Comparison of ENCODE assay signal across 18 mouse cellular contexts in genomic region chr2:52306635-52307034, GRCm38 (mm10).
"Had no signal": no experiment of that assay in that cellular context is flagged by ENCODE, and none has a peak within 500 bp of the region (broad histone marks: within the 10 kb centered on the region; RNA-seq: fewer than 3 reads in every experiment).

No protein-coding gene starts in this region.

- H3K27ac ChIP-seq: midbrain, embryonic 10.5 days; midbrain, embryonic 12.5 days; neural tube, embryonic 13.5 days; neural tube, embryonic 15.5 days had no signal

- H3K27me3 ChIP-seq: midbrain, embryonic 12.5 days; neural tube, embryonic 13.5 days; neural tube, embryonic 15.5 days had no signal

- H3K36me3 ChIP-seq: midbrain, embryonic 10.5 days; midbrain, embryonic 12.5 days; neural tube, embryonic 13.5 days; neural tube, embryonic 15.5 days had no signal

- H3K9me3 ChIP-seq: midbrain, embryonic 10.5 days; midbrain, embryonic 12.5 days; neural tube, embryonic 13.5 days; neural tube, embryonic 15.5 days had no signal

- H3K9ac ChIP-seq: lung, embryonic 14.5 days; midbrain, embryonic 12.5 days; neural tube, embryonic 13.5 days; neural tube, embryonic 15.5 days had no signal

- DNase-seq: lung, embryonic 14.5 days; lung, postnatal 10 days; lung, postnatal 4 days; midbrain, embryonic 14.5 days; retina, postnatal 1 day; right cerebral cortex, adult 18-20 months; right cerebral cortex, postnatal 25 days; right cerebral cortex, postnatal 4 days; spleen, adult 18-20 months; thymus, adult 18-20 months; thymus, postnatal 14 days; thymus, postnatal 36 days had no signal

- H3K4me1 ChIP-seq: midbrain, embryonic 10.5 days; midbrain, embryonic 12.5 days; neural tube, embryonic 13.5 days; neural tube, embryonic 15.5 days had no signal

- ATAC-seq: midbrain, embryonic 16.5 days had no signal

- H3K4me2 ChIP-seq: lung, embryonic 14.5 days; midbrain, embryonic 12.5 days; neural tube, embryonic 13.5 days; neural tube, embryonic 15.5 days had no signal

- H3K4me3 ChIP-seq: midbrain, embryonic 10.5 days; midbrain, embryonic 12.5 days; myocyte; neural tube, embryonic 13.5 days; neural tube, embryonic 15.5 days had no signal
